Mouse (Mus musculus): ENCODE data around the gene Dok1. TPM values are rescaled to one million over a fixed set of nuclear protein-coding genes. Genes with fewer than 3 reads are reported as not detected.

The Dok1 gene
- 1 to 10 TPM; 2.8 to 4.3 TPM for total RNA-seq (2021)

DNA sequence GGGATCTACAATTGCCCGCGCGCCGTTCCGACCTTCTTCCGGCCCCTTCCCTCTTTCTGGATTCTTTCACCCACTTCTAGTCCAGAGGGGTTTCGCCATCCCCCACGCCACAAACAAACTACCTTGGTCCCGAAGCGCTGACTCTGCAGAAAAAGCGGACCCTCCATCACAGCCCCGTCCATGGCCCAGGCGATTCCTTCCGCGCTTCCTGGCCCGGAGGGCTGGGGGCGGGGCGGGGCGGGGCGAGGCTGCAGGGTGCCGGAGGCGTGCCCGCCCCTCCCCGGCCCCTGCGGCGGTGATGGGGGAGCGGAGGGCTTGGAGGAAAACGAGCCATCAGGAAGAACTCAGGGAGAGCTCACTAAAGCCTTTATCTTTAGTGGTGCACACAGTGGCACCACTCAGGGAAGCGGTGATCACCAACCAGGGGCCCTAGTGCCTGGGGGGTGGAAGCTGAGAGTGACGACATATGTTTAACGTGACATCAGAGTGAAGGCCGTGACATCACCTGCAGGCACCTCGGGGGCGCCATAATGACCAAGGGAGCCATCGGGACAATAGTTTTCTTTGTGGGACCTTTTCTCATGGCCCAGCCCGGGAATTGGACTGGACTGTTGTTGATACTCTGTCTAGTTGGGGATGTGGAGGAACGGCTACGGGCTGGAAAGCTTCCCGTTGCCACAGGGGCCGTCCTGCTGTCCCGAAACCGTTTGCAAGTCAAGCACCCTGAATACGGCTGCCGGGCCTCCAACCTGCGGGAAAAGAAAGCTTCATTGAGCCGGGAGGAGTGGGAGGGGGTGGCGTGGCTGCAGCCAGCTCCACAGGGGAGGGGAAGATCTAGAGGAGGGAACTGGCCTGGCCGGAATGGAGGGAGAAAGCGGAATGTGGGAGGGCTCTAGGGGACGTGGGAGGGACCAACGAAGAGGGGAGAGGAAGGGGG is at the start of gene Dok1, which contains the start of gene Loxl3:
Gene Dok1, minus strand, starts transcription at position 223 of the 937 bp plus-strand sequence.
Gene Loxl3, plus strand, starts transcription at position 925 of the 937 bp plus-strand sequence.
- DNase-seq: peak; percentile 74 to 80
- intact Hi-C loops (cut with DNase I): loop anchor here (2.0 kb wide), 1 partner anchor 37 kb away; no protein-coding TSS in a partner anchor

DNA sequence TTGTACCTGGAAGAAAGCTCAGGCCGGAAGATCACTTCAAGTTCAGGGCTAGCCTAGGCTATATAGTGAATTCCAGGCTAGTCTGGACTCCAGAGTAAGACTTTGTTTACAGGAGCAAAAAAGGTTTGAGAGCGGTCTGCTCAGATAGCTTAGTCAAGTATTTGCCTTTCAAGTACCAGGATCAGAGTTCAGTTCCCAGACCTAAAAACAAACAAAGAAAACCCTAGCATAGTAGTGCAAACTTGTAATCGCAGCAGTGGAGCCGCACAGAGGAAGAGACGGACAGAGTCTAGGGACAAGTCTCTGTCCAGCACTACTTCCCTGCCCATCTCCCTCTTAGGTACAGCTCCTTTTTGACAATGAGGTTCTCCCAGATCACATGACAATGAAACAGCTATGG is 46.9 kb upstream of the Dok1 start:
- DNase-seq: no peak
- intact Hi-C loops (cut with DNase I): no loop called here

DNA sequence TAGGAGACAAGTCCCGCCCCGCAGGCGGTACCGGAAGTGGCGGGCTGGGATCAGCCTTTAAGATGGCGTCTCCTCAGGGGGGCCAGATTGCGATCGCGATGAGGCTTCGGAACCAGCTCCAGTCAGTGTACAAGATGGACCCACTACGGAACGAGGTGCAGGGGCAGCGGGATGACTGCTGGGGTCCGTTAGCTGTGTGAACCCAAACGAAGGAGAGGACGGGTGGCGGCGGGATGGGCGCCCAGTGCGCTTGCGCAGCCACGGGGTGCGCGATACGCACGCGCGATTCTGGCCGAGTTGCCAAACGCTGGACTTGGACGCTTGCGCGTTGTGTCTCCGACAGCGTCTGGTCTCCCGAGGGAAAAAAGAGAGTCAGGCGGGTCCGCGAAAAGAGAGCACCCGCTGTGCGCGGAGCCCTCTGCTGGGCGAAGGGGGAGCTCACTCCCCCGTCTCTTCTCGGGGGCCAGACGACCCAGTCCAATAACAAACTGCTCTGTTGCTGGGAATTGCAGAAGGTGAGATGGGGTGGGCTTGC is 45.1 kb upstream of the Dok1 start:
- intact Hi-C loops (cut with DNase I): loop anchor here (1.0 kb wide), 3 partner anchors 23 to 82 kb away; partner anchors contain the start of genes Aup1, Ccdc142 and Gm42688
- DNase-seq: peak; percentile 100

DNA sequence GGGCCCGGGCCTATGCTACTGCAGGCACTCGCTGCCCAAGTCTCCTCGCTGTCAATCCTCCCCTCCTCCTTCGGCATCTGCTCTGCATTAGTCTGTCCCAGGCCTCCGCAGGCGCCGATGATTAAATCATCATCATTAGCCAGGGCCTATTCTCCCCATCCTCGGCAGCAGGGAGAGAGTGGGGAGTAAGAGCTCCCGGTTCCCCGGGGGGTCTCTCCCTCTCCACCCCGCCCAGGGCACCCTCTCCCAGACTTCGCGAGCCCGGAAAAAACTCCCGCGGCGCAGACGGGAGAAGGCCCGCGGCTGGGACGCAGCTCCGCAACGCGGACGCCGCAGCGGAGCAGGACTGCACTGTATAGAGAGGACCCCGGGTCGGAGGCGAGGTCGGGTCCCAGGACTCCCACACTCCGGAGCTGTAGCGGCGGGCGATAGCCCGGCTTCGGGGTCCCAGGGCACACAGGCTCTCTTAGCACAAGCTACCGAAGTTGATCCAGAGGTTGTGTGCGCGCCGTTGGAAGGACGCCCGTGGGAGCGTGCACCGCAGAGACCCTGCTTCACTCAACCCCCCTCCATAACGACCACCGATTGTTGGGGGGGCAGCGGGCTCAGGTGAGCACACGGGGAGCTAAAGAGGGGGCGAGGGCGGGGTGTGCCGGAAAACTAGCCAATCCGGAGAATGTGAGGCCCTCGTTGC is 44.5 kb upstream of the Dok1 start, which contains the start of gene Pcgf1:
Gene Pcgf1, plus strand, starts transcription at position 240 of the 694 bp plus-strand sequence.
- no peak for DNase-seq
- intact Hi-C loops (cut with DNase I): loop anchor here (1.0 kb wide), 3 partner anchors 23 to 81 kb away; partner anchors contain the start of genes Aup1, Ccdc142 and Gm42688

DNA sequence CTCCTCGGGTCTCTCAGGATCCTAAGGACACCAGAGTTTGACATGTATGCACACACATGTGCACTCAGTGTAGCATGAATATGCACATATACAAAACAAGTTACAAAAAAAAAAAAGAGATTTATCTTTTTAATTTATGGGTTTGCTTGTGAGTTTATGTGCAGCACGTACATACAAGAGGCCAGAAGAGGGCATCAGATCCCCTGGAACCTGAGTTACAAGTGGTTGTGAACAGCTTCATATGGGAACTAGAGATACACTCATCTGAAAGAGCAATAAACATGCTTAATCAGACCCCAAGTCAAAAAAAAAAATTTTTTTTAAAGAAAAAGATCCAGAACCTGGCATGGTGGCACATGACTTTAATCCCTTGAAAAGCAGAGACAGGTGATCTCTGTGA is 41.7 kb upstream of the Dok1 start:
- DNase-seq: no peak
- intact Hi-C loops (cut with DNase I): no loop called here

DNA sequence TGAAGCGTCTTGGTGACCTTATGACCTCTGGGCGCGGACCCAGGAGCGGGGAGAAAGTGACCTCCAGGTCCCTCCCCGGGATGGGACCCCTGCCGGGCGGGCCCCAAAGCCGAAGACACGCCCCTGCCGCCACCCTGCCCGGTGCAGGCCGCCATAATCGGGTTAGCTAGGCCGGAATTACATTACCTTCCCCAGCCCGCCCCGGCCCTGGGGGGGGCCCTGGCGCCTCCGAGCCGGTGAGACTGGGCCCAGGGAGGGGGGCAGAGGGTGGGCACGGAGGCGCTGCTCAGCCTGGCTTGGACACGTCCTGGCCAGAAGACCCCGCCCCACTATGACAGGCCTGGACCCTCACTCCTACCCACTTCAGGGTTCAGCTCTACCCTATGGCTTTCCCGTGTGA is 37.9 kb upstream of the Dok1 start:
- DNase-seq: no peak
- intact Hi-C loops (cut with DNase I): no loop called here

DNA sequence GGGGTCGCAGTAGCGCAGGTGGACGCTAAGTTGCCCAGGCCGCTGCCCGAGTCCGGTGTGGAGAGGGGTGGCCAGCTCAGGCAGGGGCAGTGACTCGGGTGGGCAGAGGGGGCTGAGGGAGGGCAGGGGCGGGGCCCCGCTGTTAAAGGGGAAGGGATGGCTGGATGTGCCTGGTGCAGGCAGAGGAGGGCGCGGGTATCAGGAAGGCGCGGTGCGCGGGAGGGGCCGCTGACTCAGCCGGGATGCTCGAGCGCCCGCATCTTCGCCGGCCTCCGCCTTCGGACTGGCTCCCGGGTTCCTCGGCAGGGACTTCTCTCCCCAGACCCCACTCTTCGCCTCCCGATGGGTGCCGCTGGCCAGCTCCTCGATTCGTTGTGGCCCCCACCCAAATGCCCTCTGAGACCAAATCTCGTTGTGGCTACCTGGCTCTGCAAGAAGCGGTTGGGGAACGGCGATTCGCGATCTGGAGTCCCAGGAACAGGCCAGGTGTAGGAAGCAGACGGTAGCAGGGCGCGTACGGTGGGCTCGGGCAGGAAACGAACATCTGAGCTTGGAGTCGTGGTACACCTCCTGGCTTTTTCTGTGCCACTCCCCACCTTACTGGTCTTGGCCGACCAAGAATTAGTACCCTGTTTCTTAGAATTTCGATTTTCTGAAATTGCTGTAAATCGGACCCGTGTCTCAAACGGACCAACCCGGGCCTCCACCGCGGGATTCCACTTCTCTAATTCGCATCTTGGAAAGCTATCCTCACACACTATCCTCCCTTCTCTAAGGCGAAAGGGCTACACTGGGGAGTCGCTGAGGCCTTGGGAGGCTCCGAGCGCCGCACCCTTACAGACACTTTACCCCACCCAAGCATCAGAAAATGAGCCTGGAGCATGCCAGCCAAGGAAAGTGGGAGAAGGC is 37.3 kb upstream of the Dok1 start:
- peak; percentile 30 to 71 for DNase-seq
- intact Hi-C loops (cut with DNase I): no loop called here

DNA sequence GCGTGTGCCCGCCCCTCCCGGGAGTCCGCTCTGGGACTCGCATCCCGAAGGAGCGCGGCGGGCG is 36.8 kb upstream of the Dok1 start, which contains the start of gene Tlx2:
Gene Tlx2, minus strand, starts transcription at position 47 of the 64 bp plus-strand sequence.
- DNase-seq: no peak
- intact Hi-C loops (cut with DNase I): no loop called here

DNA sequence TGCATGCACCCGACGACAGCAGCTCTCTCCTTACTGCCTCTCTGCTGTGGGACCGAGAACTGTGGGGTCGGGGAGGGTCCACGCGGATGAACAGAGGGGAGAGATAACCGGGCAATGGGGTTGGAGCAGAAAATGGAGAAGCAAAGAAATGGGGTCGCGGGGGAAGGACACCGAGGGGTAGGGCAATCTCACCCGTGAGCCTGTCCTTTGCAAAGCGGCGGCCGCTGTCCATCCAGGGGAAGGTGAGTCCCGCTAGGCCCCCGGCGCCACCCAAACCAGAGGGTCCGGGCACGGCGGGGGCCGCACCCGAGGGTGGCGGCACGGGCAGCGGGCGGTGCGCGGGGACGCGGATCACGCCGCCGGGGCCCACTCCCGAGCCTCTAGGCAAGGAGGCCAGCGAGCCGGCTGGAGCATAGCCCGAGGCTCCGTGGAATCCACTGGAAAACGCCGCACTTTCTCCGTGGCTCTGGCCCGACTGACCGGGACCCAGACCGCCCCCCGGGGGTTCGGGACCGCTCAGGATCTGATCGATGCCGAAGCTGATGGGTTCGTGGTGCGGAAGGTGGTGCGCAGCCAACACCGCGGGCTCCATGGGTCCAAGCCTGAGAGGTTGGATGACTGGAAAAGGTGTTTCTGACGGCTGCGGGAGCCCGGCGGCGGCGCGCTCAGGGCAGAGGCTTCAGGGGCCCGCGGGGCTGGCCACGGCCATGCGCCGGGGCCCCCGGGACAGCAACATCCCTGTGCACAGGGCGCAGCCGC is 36.4 kb upstream of the Dok1 start:
- peak in 1 of 2 experiments; percentile 28 for DNase-seq

DNA sequence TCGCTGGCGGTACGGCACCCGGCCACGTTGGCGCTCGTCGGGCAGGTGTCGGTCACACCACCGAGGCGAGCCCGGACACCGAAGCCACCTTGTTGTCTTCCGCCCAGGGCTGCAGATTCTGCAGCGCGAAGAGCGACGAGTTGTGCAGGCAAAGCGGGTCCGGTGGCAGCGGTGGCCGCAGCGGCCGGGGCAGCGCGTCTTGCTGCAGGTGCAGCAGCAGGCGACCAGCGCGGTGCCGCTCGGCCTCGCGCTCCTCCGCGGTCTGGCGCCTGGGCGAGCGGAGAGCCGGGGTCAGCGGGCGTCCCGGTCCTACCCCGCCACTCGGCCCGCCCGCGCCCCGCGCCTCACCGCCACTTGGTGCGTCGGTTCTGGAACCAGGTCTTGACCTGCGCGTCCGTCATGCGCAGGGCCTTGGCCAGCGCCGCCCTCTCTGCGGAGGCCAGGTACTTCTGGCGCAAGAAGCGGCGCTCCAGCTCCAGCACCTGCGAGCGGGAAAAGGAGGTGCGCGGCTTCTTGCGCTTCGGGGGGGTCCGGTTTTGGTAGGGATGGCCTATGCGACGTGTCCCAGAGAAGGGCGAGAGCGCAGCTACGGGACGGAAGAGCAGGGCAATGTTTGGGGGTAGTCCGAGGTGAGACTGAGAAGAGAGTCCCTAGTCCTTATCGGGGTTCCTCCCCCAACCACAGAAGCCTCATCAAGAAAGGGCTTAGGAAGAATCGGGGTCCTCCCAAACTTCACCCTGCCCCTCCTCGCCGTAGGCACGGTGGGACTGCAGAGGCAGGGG is 35.6 kb upstream of the Dok1 start:
- intact Hi-C loops (cut with DNase I): no loop called here
- DNase-seq: no peak

More for the DNA sequence above, 36.4 kb upstream of the Dok1 start:
- intact Hi-C loops (cut with DNase I): no loop called here

DNA sequence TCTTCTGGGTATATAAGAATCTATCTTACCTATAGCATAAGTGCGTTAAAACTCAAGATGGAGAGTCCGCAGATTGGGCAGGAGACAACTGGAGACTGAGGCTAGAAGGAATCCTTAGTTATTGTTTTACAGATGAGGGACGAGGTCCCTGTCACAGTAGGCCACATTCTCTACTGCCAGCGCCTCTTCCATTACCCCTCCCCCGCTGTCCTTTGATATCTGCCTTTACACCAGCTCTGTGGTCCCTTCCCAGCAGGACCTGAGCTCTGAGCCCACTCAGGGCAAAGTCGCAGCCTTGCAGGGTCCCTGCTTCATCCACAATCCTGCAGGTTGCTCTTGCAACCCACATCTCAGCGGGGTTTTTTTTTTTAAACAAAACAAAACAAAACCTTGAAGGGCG is 35.0 kb upstream of the Dok1 start:
- no peak for DNase-seq
- intact Hi-C loops (cut with DNase I): no loop called here

DNA sequence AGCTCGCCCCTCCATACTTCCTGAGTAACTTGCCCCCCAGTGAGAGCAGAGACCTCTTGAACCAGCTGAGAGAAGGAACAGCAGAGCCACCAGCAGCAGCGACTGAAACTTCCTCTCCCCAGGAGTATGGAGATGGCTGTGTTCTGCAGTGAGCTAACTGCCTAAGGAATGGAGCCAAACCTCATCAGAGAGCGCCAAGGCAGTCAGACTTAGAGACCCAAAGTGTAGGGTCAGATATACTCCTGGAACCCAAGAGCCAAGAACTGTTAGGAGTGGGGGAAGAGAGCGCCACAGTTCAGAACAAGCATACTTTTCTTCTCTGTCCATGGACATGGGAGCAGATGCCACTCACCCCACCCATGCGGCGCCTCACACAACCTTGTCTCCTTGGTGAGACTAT is 33.2 kb upstream of the Dok1 start:
- no peak for DNase-seq
- intact Hi-C loops (cut with DNase I): no loop called here

DNA sequence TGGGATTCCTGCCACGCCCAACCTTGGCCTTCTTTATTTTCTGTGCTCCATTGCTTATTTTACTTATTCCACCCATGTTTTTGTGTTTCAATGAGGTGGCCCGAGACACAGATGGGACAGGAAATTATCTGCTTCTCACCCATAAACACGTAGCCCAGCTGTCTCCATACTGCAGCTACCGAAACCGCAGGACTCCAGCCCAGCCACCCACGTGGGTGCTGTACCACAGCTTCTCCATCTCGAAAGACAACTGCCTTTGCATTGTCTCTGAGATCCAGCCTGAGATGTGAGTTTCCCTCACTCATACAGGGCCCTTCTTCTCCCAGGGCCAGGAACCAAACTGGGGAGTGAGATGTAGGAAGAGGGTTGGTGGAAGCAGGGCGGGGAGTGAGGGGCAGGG is 32.7 kb upstream of the Dok1 start:
- intact Hi-C loops (cut with DNase I): no loop called here
- no peak for DNase-seq

DNA sequence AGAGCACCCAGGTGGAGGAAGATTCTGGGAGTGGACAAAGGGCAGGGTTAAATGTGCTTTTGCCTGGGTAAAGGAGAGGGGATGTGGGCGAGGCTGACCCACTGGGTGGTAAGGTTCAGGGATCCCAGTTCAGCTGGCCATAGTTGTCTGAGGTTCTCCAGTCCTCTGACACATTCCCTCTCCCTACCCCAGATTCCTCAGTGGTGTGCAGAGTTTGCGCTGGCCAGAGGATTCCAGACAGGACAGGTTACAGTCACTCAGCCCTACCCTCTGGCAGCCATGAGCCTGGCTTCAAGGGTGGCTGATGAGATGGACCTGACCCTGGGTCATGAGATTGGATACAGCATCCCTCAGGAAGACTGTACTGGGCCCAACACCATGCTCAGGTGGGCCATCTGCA is 25.5 kb upstream of the Dok1 start:
- intact Hi-C loops (cut with DNase I): no loop called here

DNA sequence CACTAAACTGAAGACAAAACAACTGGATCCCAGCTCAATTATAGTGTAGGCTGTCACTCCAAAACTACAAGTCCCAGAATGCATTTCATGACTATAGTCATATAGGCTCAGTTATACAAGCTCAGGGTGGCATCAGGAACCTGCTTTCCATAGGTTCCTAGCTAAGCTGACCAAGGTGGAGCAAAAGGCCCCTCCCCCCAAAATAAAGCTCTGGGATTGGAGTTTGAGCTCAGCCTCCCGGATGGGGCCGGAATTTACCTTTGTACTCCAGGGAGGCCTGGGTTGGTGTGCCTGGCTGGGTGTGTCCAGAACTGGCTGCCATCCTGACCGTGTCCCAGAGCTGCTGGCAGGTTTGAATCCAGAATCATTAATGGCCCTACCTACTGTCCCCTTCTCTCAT is 24.5 kb upstream of the Dok1 start, which contains the start of gene Dqx1:
Gene Dqx1, plus strand, starts transcription at position 55 of the 400 bp plus-strand sequence.
- DNase-seq: no peak
- intact Hi-C loops (cut with DNase I): no loop called here

More for the DNA sequence above, 25.5 kb upstream of the Dok1 start:
- no peak for DNase-seq

DNA sequence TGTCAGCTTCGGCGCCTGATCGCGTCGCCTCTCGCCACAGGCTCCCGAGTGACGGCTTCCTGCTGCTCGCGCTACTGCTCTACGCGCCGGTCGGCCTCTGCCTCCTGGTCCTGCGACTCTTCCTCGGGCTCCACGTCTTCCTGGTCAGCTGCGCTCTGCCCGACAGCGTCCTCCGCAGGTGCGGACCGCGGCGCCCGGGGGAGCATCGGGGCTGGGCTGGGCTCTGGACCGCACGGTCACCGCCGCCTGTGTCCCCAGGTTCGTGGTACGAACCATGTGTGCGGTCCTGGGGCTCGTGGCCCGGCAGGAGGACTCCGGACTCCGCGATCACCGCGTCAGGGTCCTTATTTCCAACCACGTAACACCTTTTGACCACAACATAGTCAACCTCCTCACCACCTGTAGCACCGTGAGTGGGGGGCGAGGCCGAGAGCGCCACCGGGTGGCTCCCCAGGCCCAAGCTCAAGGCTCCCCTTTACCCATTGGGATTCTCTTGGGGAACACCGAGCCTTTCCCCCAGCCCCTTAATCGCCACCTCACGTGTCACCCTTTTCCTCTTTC is 21.7 kb upstream of the Dok1 start, which contains the start of gene Htra2:
Gene Htra2, minus strand, starts transcription at position 403 of the 561 bp plus-strand sequence.
- intact Hi-C loops (cut with DNase I): loop anchor here (1.0 to 5.0 kb wide), 4 partner anchors 23 to 362 kb away; partner anchors contain the start of genes Ccdc142 and Gm42688
- DNase-seq: no peak

DNA sequence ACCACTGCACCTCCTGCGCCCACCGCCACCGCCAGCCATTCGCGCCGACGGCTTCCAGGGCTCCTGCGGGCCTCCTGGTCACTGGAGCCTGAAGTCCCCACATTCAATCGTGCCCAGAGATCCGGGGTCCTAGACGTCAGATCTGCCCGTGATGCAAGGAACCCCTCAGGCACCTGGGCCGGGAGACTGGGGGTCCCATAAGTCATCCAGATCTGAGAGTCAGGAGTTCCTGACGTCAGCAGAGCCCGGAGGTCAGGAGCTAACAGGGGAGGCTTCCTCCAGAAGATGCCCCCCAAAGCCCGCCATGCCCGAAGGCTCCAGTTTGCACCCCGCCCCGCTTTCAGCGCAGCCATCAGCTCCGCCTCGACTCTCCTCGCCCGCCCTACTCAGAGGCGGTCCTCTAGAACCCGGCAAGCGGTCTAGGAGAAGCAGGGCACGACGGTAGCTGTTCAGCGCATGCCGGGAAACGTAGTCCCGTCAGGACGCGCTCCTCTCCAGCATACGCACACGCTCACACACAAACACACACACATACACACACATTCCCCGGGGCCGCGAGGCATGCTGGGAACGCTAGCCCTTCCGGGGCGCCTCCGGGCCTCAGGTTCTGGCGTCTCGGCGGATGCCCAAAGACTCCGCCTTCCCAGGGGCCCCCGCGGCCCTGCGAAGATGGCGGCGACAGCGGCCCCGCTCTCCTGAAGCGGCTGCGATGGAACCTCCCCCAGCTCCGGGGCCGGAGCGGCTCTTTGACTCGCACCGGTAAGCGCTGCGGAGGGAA is 21.0 kb upstream of the Dok1 start, which contains the start of gene Aup1:
Gene Aup1, plus strand, starts transcription at position 448 of the 778 bp plus-strand sequence.
- DNase-seq: peak; percentile 95
- intact Hi-C loops (cut with DNase I): loop anchor here (1.0 to 5.0 kb wide), 4 partner anchors 24 to 363 kb away; partner anchors contain the start of genes Ccdc142 and Gm42688
